Mouse (Mus musculus) ES-E14 (cell line): Measurements from ENCODE around the gene Kcnab1. TPM values are rescaled to one million over a fixed set of nuclear protein-coding genes. Genes with fewer than 3 reads are reported as not detected.

ENCODE experiments used
- DNase-seq: peaks from one replicate; pipeline ENCODE4 v3.0.0-alpha.2; 2013; ENCODE audit warnings: low read depth, low spot score
- H3K27ac ChIP-seq: 2 replicates; pipeline ENCODE4 v1.5.1; 2012; ENCODE audit warnings: low read depth, mild to moderate bottlenecking, low read length, moderate library complexity, mixed read lengths; ENCODE audit not compliant: poor library complexity, insufficient read depth, severe bottlenecking
- H3K36me3 ChIP-seq: 2 replicates; pipeline ENCODE4 v1.6.1; 2012; ENCODE audit warnings: mild to moderate bottlenecking, low read length, moderate library complexity, mixed read lengths; ENCODE audit not compliant: control insufficient read depth, poor library complexity, insufficient read depth, severe bottlenecking
- H3K4me1 ChIP-seq, 2 experiments: fragments of 150-350 bp in 1 of 2; sonication (generic) in 1 of 2; 2 replicates each; pipeline ENCODE4 v1.6.1; 2012; ENCODE audit warnings: low read length in 2 of 2, mild to moderate bottlenecking in 1 of 2, mixed read lengths in 1 of 2; ENCODE audit not compliant: control insufficient read depth in 2 of 2, insufficient read depth in 2 of 2, poor library complexity in 1 of 2
- H3K4me3 ChIP-seq, 2 experiments: fragments of 150-350 bp in 1 of 2; sonication (generic) in 1 of 2; 2 replicates each; pipeline ENCODE4 v1.5.1; 2012; ENCODE audit warnings: low read length in 2 of 2, low read depth in 1 of 2, mild to moderate bottlenecking in 1 of 2, mixed read lengths in 1 of 2; ENCODE audit not compliant: insufficient read depth in 1 of 2, poor library complexity in 1 of 2, severe bottlenecking in 1 of 2
- H3K9ac ChIP-seq: 2 replicates; pipeline ENCODE4 v1.6.1; 2012; ENCODE audit warnings: low read depth, mild to moderate bottlenecking, low read length, mixed read lengths; ENCODE audit not compliant: poor library complexity, insufficient read depth, severe bottlenecking
- H3K9me3 ChIP-seq: fragments of 150-350 bp; sonication (generic); 2 replicates; pipeline ENCODE4 v1.6.1; 2012; ENCODE audit warnings: low read depth, mild to moderate bottlenecking, low read length; ENCODE audit not compliant: control insufficient read depth, insufficient read depth
- CHD2 ChIP-seq: IDR thresholded peaks from 2 replicates; pipeline ENCODE4 v1.6.1; 2014; ENCODE audit warnings: mild to moderate bottlenecking, low read depth, low read length, inconsistent platforms
- HCFC1 ChIP-seq: IDR thresholded peaks from 2 replicates; pipeline ENCODE4 v1.6.1; 2012; ENCODE audit warnings: low read length, inconsistent platforms, borderline replicate concordance; ENCODE audit not compliant: insufficient read depth
- MAFK ChIP-seq: IDR thresholded peaks from 2 replicates; pipeline ENCODE4 v1.6.1; 2014; ENCODE audit warnings: mild to moderate bottlenecking, low read depth, low read length, inconsistent platforms; ENCODE audit not compliant: insufficient read depth
- ZC3H11A ChIP-seq: IDR thresholded peaks from 2 replicates; pipeline ENCODE4 v1.6.1; 2012; ENCODE audit warnings: low read depth, mild to moderate bottlenecking, inconsistent platforms, low read length, borderline replicate concordance
- ZNF384 ChIP-seq: IDR thresholded peaks from 2 replicates; pipeline ENCODE4 v1.6.1; 2012; ENCODE audit warnings: low read depth, low read length, inconsistent platforms
- in situ Hi-C, 2 experiments: fragments of 600-800 bp; cut with MboI; formaldehyde crosslinking; loops; one replicate each; pipeline ENCODE4 v1.15.1; 2025; ENCODE audit warnings: low sequenced_read_pairs in 2 of 2, inconsistent platforms in 1 of 2; ENCODE audit not compliant: unreplicated experiment in 2 of 2
- total RNA-seq: library from RNA; depleted of rRNA; stranded (reverse); fragments of 300-350 nt; gene quantifications from 2 replicates; pipeline ENCODE4 v1.2.3, GENCODE M21; 2012

The Kcnab1 gene
- total RNA-seq, 1 experiment, result 0.45 TPM

DNA sequence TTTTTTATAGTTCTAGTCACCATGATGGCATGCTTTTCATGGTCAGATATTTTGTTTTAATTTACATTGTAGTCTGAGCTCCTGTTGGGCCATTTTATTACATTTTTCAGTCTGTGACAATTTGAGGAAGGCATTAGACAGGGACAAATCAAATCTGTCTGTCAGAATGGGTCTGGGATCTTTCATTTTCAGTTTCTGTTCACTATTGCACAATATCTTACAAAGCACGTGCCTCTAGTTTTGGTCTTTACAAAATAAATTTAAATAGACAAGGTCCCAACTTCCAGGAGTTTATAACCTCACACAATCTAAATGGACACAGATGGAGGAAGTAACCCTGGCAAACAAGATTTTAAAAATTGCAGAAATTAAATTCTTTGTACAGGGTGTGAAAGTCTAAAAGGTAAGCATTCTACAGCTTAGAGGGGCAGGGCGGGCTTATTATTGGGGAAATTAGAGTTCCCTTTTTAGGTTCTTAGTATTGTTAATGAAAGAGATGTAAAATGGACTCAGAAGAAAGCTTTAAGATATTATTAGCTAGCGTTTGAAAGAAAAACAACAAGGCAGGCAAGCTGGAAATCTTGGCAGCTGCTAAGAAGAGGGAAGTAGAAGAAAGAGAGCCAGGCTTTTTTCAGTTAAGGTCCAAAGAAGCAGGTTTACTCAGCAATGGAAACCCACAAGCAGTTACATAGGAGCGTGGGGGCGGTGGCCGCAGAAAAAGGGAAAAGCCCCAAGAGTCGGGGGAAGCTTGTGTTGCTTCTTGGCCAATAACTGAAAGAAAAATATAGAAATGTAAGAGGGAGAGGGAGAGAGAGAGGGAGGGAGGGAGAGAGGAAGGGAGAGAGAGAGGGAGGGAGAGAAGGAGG is 78.9 kb downstream of the Kcnab1 start:
- in situ Hi-C loops, result no loop called here
- TF ChIP-seq CHD2 (no peak), HCFC1 (no peak), ZNF384 (no peak), ZC3H11A (no peak), MAFK (no peak)
- Histone ChIP-seq H3K9me3 (no peaks in the 10 kb centered on the region), H3K9ac (no peak overlapping the region), H3K4me3 (no peak overlapping the region), H3K27ac (no peak overlapping the region), H3K36me3 (no peaks in the 10 kb centered on the region), H3K4me1 (no peaks in the 10 kb centered on the region)
- DNase-seq, result no peak

GRCm38 (mm10) chr3:65200611-65201010 is 91.4 kb downstream of the Kcnab1 start:
- TF ChIP-seq HCFC1 (no peak), ZNF384 (no peak), ZC3H11A (no peak), CHD2 (no peak), MAFK (no peak)
- H3K4me1 ChIP-seq, result no peaks in the 10 kb centered on the region
- no peak for DNase-seq
- H3K9ac ChIP-seq, result no peak overlapping the region
- H3K36me3 ChIP-seq, result no peaks in the 10 kb centered on the region
- no peak overlapping the region for H3K27ac ChIP-seq
- H3K4me3 ChIP-seq, result no peak overlapping the region
- no peaks in the 10 kb centered on the region for H3K9me3 ChIP-seq
- in situ Hi-C loops, result no loop called here

GRCm38 (mm10) chr3:65203361-65204117 is 94.4 kb downstream of the Kcnab1 start:
- in situ Hi-C loops, result no loop called here
- DNase-seq, result no peak
- Histone ChIP-seq H3K9ac (no peak overlapping the region), H3K36me3 (no peaks in the 10 kb centered on the region), H3K4me3 (no peak overlapping the region), H3K27ac (no peak overlapping the region), H3K9me3 (no peaks in the 10 kb centered on the region), H3K4me1 (no peaks in the 10 kb centered on the region)
- TF ChIP-seq ZC3H11A (no peak), MAFK (no peak), HCFC1 (no peak), ZNF384 (no peak), CHD2 (no peak)

- Histone ChIP-seq H3K4me1 (no peaks in the 10 kb centered on the region), H3K36me3 (no peaks in the 10 kb centered on the region), H3K27ac (no peak overlapping the region), H3K9ac (no peak overlapping the region), H3K4me3 (no peak overlapping the region), H3K9me3 (no peaks in the 10 kb centered on the region)
- no peak for DNase-seq
- TF ChIP-seq ZNF384, result no peak
- TF ChIP-seq ZC3H11A, result no peak
- TF ChIP-seq CHD2, result no peak
- no peak for TF ChIP-seq HCFC1
- no peak for TF ChIP-seq MAFK
- in situ Hi-C loops, result no loop called here
Measured at GRCm38 (mm10) chr3:65204356-65205075, 95.3 kb downstream of the Kcnab1 start.
